Mouse (Mus musculus): ENCODE results near the gene Rasa2.
"Not testable (repeated sequence)": the region's sequence is repeated elsewhere in the genome, so short reads cannot be mapped to it uniquely, and the experiment has no call there.

- not testable (repeated sequence) for TF ChIP-seq MYOG (IDR thresholded peaks at IDR 0.05; ENCODE audit: control insufficient read depth in 1 of 3, insufficient read depth in 1 of 3, insufficient read length in 2 of 3, low read depth in 2 of 3); POLR2A (IDR thresholded peaks at IDR 0.05; ENCODE audit: insufficient read length, low read depth); TCF3 (IDR thresholded peaks at IDR 0.05; ENCODE audit: insufficient read length, low read depth); MAX (IDR thresholded peaks at IDR 0.05; ENCODE audit: low read depth); USF1 (IDR thresholded peaks at IDR 0.05; ENCODE audit: low read depth); REST (IDR thresholded peaks at IDR 0.05; ENCODE audit: insufficient read depth, insufficient read length); SRF (IDR thresholded peaks at IDR 0.05; ENCODE audit: control insufficient read depth, insufficient read length, low read depth); POLR2AphosphoS2 (IDR thresholded peaks at IDR 0.05; ENCODE audit: insufficient read length, low read depth)
These were observed 109.8 kb downstream of the Rasa2 start for GRCm38 (mm10) chr9:96521574-96521973.
